Mouse (Mus musculus) hindbrain, embryonic 13.5 days (tissue): ENCODE measurements around the gene Baat. TPM values are rescaled to one million over a fixed set of nuclear protein-coding genes. Genes with fewer than 3 reads are reported as not detected.
"Not testable (repeated sequence)": the region's sequence is repeated elsewhere in the genome, so short reads cannot be mapped to it uniquely, and the experiment has no call there.

Experiments
- ATAC-seq: fragments of 200-750 bp; cut with Nextera tagmentation; 2 replicates; pipeline ENCODE4 v1.8.0; 2017; ENCODE audit warnings: moderate TSS enrichment; ENCODE audit not compliant: low FRiP score
- H3K27ac ChIP-seq: fragments of 300-500 bp; sonication (generic); 2 replicates; pipeline ENCODE4 v1.5.1; 2015; ENCODE audit warnings: inconsistent platforms, mild to moderate bottlenecking, moderate library complexity
- H3K27me3 ChIP-seq: fragments of 300-500 bp; sonication (generic); 2 replicates; pipeline ENCODE4 v1.6.1; 2015; ENCODE audit warnings: mild to moderate bottlenecking, inconsistent platforms
- H3K36me3 ChIP-seq: fragments of 300-500 bp; sonication (generic); 2 replicates; pipeline ENCODE4 v1.6.1; 2015; ENCODE audit warnings: mild to moderate bottlenecking, inconsistent platforms
- H3K4me1 ChIP-seq: fragments of 300-500 bp; sonication (generic); replicated peaks from 2 replicates; pipeline ENCODE4 v1.6.1; 2015; ENCODE audit warnings: inconsistent platforms
- H3K4me2 ChIP-seq: fragments of 300-500 bp; sonication (generic); 2 replicates; pipeline ENCODE4 v1.6.1; 2015; ENCODE audit warnings: inconsistent platforms, mild to moderate bottlenecking, moderate library complexity
- H3K4me3 ChIP-seq: fragments of 300-500 bp; sonication (generic); 2 replicates; pipeline ENCODE4 v1.5.1; 2015; ENCODE audit warnings: mild to moderate bottlenecking, inconsistent platforms
- H3K9ac ChIP-seq: fragments of 300-500 bp; sonication (generic); 2 replicates; pipeline ENCODE4 v1.6.1; 2015; ENCODE audit warnings: mild to moderate bottlenecking, inconsistent platforms
- H3K9me3 ChIP-seq: fragments of 300-500 bp; sonication (generic); 2 replicates; pipeline ENCODE4 v1.6.1; 2016; ENCODE audit warnings: inconsistent platforms
- WGBS: fragments of 180-500 bp; shearing (Covaris S2); methylation state at CpG from one replicate; pipeline ENCODE4 v1.1.7; 2015; 5-methylcytosine and 5-hydroxymethylcytosine counted together
- polyA plus RNA-seq: library from polyadenylated mRNA; unstranded; fragments of >200 nt; fragmentation: Nextera tagmentation; extraction: Ambion mirVana; gene quantifications from 2 replicates; pipeline ENCODE4 v1.2.1, GENCODE M21; 2015

Gene Baat
- polyA plus RNA-seq, 1 experiment from 2014 or later: not detected

- Histone ChIP-seq H3K27ac (peak overlapping the region; percentile 52; the same call in 1 of the 2 replicates), H3K9ac (peak overlapping the region; percentile 84), H3K4me1 (peaks cover 37% of the 10 kb centered on the region), H3K27me3 (no peaks in the 10 kb centered on the region), H3K4me3 (peak overlapping the region; percentile 61), H3K36me3 (peaks cover 24% of the 10 kb centered on the region), H3K4me2 (peak overlapping the region; percentile 79), H3K9me3 (no peaks in the 10 kb centered on the region)
- under 1% methylated on average over 17 of the region's 17 CpGs for WGBS
- peak; percentile 81 for ATAC-seq
Measured at GRCm38 (mm10) chr4:49521346-49521745, 15.0 kb upstream of the Baat start.

GRCm38 (mm10) chr4:49520572-49521340 is 14.4 kb upstream of the Baat start, which contains the start of the genes Mrpl50 and Zfp189:
Gene Mrpl50, minus strand, starts transcription at chr4:49521093.
Gene Zfp189, plus strand, starts transcription at chr4:49521176.
- Histone ChIP-seq H3K9me3 (no peaks in the 10 kb centered on the region), H3K36me3 (peaks cover 18% of the 10 kb centered on the region), H3K9ac (peak within 1 kb of the TSS; percentile 84), H3K27ac (peak within 1 kb of the TSS; percentile 69), H3K4me3 (peak within 1 kb of the TSS; percentile 61), H3K4me1 (peaks cover 37% of the 10 kb centered on the region), H3K27me3 (no peaks in the 10 kb centered on the region), H3K4me2 (peak within 1 kb of the TSS; percentile 79)
- under 1% methylated on average over 41 of the region's 41 CpGs for WGBS
- peak; percentile 99 for ATAC-seq

GRCm38 (mm10) chr4:49519476-49519875 is 13.1 kb upstream of the Baat start:
- H3K4me2 ChIP-seq: peak overlapping the region; percentile 64
- H3K36me3 ChIP-seq: peaks cover 15% of the 10 kb centered on the region
- H3K4me3 ChIP-seq: no peak overlapping the region
- no peak overlapping the region for H3K9ac ChIP-seq
- no peaks in the 10 kb centered on the region for H3K9me3 ChIP-seq
- H3K27me3 ChIP-seq: no peaks in the 10 kb centered on the region
- 76% methylated on average over 5 of the region's 5 CpGs for WGBS
- H3K27ac ChIP-seq: no peak overlapping the region
- no peak for ATAC-seq
- peaks cover 37% of the 10 kb centered on the region for H3K4me1 ChIP-seq

- 99% methylated on average over 6 of the region's 6 CpGs for WGBS
- Histone ChIP-seq H3K9me3 (no peaks in the 10 kb centered on the region), H3K4me1 (peaks cover 15% of the 10 kb centered on the region), H3K4me2 (no peak overlapping the region), H3K9ac (no peak overlapping the region), H3K36me3 (peaks cover 24% of the 10 kb centered on the region), H3K27ac (no peak overlapping the region), H3K4me3 (no peak overlapping the region), H3K27me3 (no peaks in the 10 kb centered on the region)
- no peak for ATAC-seq
Measured at GRCm38 (mm10) chr4:49514441-49514840, 8.1 kb upstream of the Baat start.

- Histone ChIP-seq H3K27me3 (no peaks in the 10 kb centered on the region), H3K9ac (no peak overlapping the region), H3K4me2 (no peak overlapping the region), H3K36me3 (peaks cover 24% of the 10 kb centered on the region), H3K9me3 (no peaks in the 10 kb centered on the region), H3K4me1 (0 out of 2 replicates have a peak, but pooled peaks cover 5% of the 10 kb centered on the region), H3K4me3 (no peak overlapping the region), H3K27ac (no peak overlapping the region)
- no peak for ATAC-seq
- 94% methylated on average over 4 of the region's 4 CpGs for WGBS
Measured at GRCm38 (mm10) chr4:49512636-49513035, 6.3 kb upstream of the Baat start.

- not testable (repeated sequence) for H3K9me3 ChIP-seq, H3K27ac ChIP-seq, H3K9ac ChIP-seq, H3K27me3 ChIP-seq, H3K4me2 ChIP-seq, H3K4me3 ChIP-seq, ATAC-seq, H3K4me1 ChIP-seq
- WGBS: 100% methylated on average over 1 of the region's 1 CpGs
- H3K36me3 ChIP-seq: peaks cover 24% of the 10 kb centered on the region
Measured at GRCm38 (mm10) chr4:49510236-49510835, 4.0 kb upstream of the Baat start.

- Histone ChIP-seq H3K9me3 (no peaks in the 10 kb centered on the region), H3K27ac (no peak overlapping the region), H3K36me3 (peaks cover 22% of the 10 kb centered on the region), H3K4me3 (no peak overlapping the region), H3K4me1 (no peaks in the 10 kb centered on the region), H3K9ac (no peak overlapping the region), H3K4me2 (no peak overlapping the region), H3K27me3 (no peaks in the 10 kb centered on the region)
- 93% methylated on average over 2 of the region's 2 CpGs for WGBS
- no peak for ATAC-seq
Measured at GRCm38 (mm10) chr4:49509183-49509582, 2.8 kb upstream of the Baat start.

- WGBS: 88% methylated on average over 1 of the region's 1 CpGs
- no peak overlapping the region for H3K4me3 ChIP-seq
- H3K9ac ChIP-seq: no peak overlapping the region
- H3K9me3 ChIP-seq: no peaks in the 10 kb centered on the region
- H3K27ac ChIP-seq: no peak overlapping the region
- no peak overlapping the region for H3K4me2 ChIP-seq
- H3K36me3 ChIP-seq: no peaks in the 10 kb centered on the region
- no peaks in the 10 kb centered on the region for H3K4me1 ChIP-seq
- no peaks in the 10 kb centered on the region for H3K27me3 ChIP-seq
- ATAC-seq: no peak
Measured at GRCm38 (mm10) chr4:49503563-49503962, 2.8 kb downstream of the Baat start.

- not testable (repeated sequence) for H3K4me2 ChIP-seq, H3K4me3 ChIP-seq, H3K36me3 ChIP-seq, H3K9ac ChIP-seq, H3K27ac ChIP-seq, H3K9me3 ChIP-seq, ATAC-seq, H3K4me1 ChIP-seq, H3K27me3 ChIP-seq
- WGBS: 81% methylated on average over 3 of the region's 3 CpGs
Measured at GRCm38 (mm10) chr4:49485934-49486650, 20.3 kb downstream of the Baat start.

GRCm38 (mm10) chr4:49485442-49485841 is 20.9 kb downstream of the Baat start:
- Histone ChIP-seq H3K27ac (no peak overlapping the region), H3K36me3 (no peaks in the 10 kb centered on the region), H3K4me1 (no peaks in the 10 kb centered on the region), H3K9me3 (no peaks in the 10 kb centered on the region), H3K27me3 (0 out of 2 replicates have a peak, but pooled peaks cover 4% of the 10 kb centered on the region), H3K4me3 (no peak overlapping the region), H3K4me2 (no peak overlapping the region), H3K9ac (no peak overlapping the region)
- ATAC-seq: no peak

- Histone ChIP-seq H3K4me3 (no peak overlapping the region), H3K9me3 (no peaks in the 10 kb centered on the region), H3K36me3 (no peaks in the 10 kb centered on the region), H3K27ac (no peak overlapping the region), H3K4me2 (no peak overlapping the region), H3K9ac (no peak overlapping the region), H3K4me1 (peaks cover 6% of the 10 kb centered on the region; the same call in 1 of the 2 replicates), H3K27me3 (0 out of 2 replicates have a peak, but pooled peaks cover 4% of the 10 kb centered on the region)
- WGBS: 57% methylated on average over 3 of the region's 3 CpGs
- ATAC-seq: no peak
Measured at GRCm38 (mm10) chr4:49480896-49481295, 25.5 kb downstream of the Baat start.

- Histone ChIP-seq H3K9me3 (no peaks in the 10 kb centered on the region), H3K9ac (no peak overlapping the region), H3K27me3 (0 out of 2 replicates have a peak, but pooled peaks cover 4% of the 10 kb centered on the region), H3K4me1 (peaks cover 6% of the 10 kb centered on the region; the same call in 1 of the 2 replicates), H3K27ac (no peak overlapping the region), H3K4me2 (peak overlapping the region; percentile 18), H3K36me3 (no peaks in the 10 kb centered on the region), H3K4me3 (no peak overlapping the region)
- 27% methylated on average over 21 of the region's 21 CpGs for WGBS
- no peak for ATAC-seq
Measured at GRCm38 (mm10) chr4:49480104-49480760, 26.1 kb downstream of the Baat start.
